Mouse (Mus musculus): ENCODE measurements around the gene Ssh1.

DNA sequence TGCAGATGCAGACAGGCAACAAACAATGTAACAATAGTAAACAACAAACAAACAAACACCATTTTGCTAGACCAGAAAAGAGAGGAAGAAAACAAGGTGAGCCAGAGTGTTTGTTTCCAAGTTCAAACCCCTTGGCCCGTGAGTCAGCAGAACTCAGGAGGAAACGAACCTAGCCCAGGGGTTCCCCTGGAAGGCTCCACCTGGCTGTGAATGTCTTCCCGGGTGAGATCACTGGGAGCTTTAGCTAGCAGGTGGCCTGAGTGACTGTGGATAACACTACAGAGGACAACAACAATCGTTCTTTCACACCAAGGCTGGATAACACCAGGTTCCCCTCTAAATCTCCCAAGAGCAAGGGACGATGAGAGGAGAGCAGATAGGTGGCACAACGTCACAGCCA, 12.5 kb downstream of the Ssh1 start:
- TF ChIP-seq CTCF (conservative IDR thresholded peaks at IDR 0.05 in 1 of 2, IDR thresholded peaks at IDR 0.05 in 1 of 2; ENCODE audit: low read depth in 2 of 2, low read length in 2 of 2) (no peak), KAT2A (IDR thresholded peaks at IDR 0.05; ENCODE audit: insufficient replicate concordance, low read length) (no peak), MEF2A (IDR thresholded peaks at IDR 0.05; ENCODE audit: borderline replicate concordance, low read depth, low read length) (no peak), POLR2A (IDR thresholded peaks at IDR 0.05; ENCODE audit: low read depth, low read length) (no peak), USF1 (IDR thresholded peaks at IDR 0.05; ENCODE audit: low read depth, low read length) (no peak), ZNF384 (IDR thresholded peaks at IDR 0.05; ENCODE audit: low read depth, low read length) (no peak), SMC3 (IDR thresholded peaks at IDR 0.05; ENCODE audit: low read depth, low read length) (no peak), RCOR1 (conservative IDR thresholded peaks at IDR 0.05; ENCODE audit: low read depth, low read length) (no peak), HCFC1 (IDR thresholded peaks at IDR 0.05; ENCODE audit: low read depth, low read length) (no peak), GABPA (IDR thresholded peaks at IDR 0.05; ENCODE audit: insufficient replicate concordance, low read depth, low read length) (no peak)

Data from CH12.LX (cell line).